Mouse (Mus musculus) left cerebral cortex, postnatal 10 days (tissue): ENCODE results near the gene Vapa. TPM values are rescaled to one million over a fixed set of nuclear protein-coding genes. Genes with fewer than 3 reads are reported as not detected.
"Not testable (repeated sequence)": the region's sequence is repeated elsewhere in the genome, so short reads cannot be mapped to it uniquely, and the experiment has no call there.

Experiments used
- DNase-seq, 2 experiments: peaks; one replicate each; pipeline ENCODE4 v3.0.0; 2021 to 2022; ENCODE audit warnings: low spot score in 2 of 2, mixed read lengths in 1 of 2; ENCODE audit errors: extremely low spot score in 1 of 2
- intact Hi-C: fragments of 180-260 bp; cut with DNase I; formaldehyde crosslinking; loops from one replicate; pipeline ENCODE4 v1.15.1; 2025
- total RNA-seq, 2 experiments: library from RNA; stranded (reverse); gene quantifications; 2 replicates each; pipeline ENCODE4 v1.2.3; 2021

Vapa gene
- total RNA-seq, 2 experiments from 2014 or later, result 187 to 197 TPM

- intact Hi-C loops, DNase-seq: not testable (repeated sequence)
Observed at GRCm38 (mm10) chr17:65628823-65629532, 15.6 kb upstream of the Vapa start.

- intact Hi-C loops, result no loop called here
- no peak for DNase-seq
Observed at GRCm38 (mm10) chr17:65626301-65626700, 12.9 kb upstream of the Vapa start.

- DNase-seq, result no peak
- intact Hi-C loops, result no loop called here
Observed at GRCm38 (mm10) chr17:65625563-65625962, 12.2 kb upstream of the Vapa start.

- intact Hi-C loops, result no loop called here
- no peak for DNase-seq
Observed at GRCm38 (mm10) chr17:65623130-65623529, 9.8 kb upstream of the Vapa start.

- DNase-seq, result no peak
- intact Hi-C loops, result no loop called here
Observed at GRCm38 (mm10) chr17:65618431-65618830, 5.1 kb upstream of the Vapa start.

- DNase-seq, result no peak
- intact Hi-C loops, result no loop called here
Observed at GRCm38 (mm10) chr17:65615678-65616077, 2.3 kb upstream of the Vapa start.

GRCm38 (mm10) chr17:65614431-65614830 is 1.1 kb upstream of the Vapa start:
- intact Hi-C loops, result loop anchor here (5.0 kb wide), 1 partner anchor 168 kb away; the partner anchor contains the start of gene Ppp4r1
- DNase-seq, result peak in 1 of 2 experiments; percentile 16

- intact Hi-C loops, result loop anchor here (5.0 kb wide), 1 partner anchor 169 kb away; the partner anchor contains the start of gene Ppp4r1
- DNase-seq, result no peak
Observed at GRCm38 (mm10) chr17:65613142-65613462, 253 bp downstream of the Vapa start.

GRCm38 (mm10) chr17:65612391-65613141 is 789 bp downstream of the Vapa start:
- intact Hi-C loops, result loop anchor here (5.0 kb wide), 1 partner anchor 170 kb away; the partner anchor contains the start of gene Ppp4r1
- peak; percentile 20 to 71 for DNase-seq

GRCm38 (mm10) chr17:65611721-65612120 is 1.6 kb downstream of the Vapa start:
- no peak for DNase-seq
- intact Hi-C loops, result loop anchor here (5.0 kb wide), 1 partner anchor 171 kb away; the partner anchor contains the start of gene Ppp4r1

GRCm38 (mm10) chr17:65608743-65609142 is 4.6 kb downstream of the Vapa start:
- no peak for DNase-seq
- intact Hi-C loops, result no loop called here

GRCm38 (mm10) chr17:65608312-65608687 is 5.1 kb downstream of the Vapa start:
- DNase-seq, result no peak
- intact Hi-C loops, result no loop called here

- intact Hi-C loops, result no loop called here
- no peak for DNase-seq
Observed at GRCm38 (mm10) chr17:65607574-65608311, 5.6 kb downstream of the Vapa start.

GRCm38 (mm10) chr17:65606014-65606413 is 7.3 kb downstream of the Vapa start:
- no peak for DNase-seq
- intact Hi-C loops, result no loop called here

GRCm38 (mm10) chr17:65604892-65605291 is 8.5 kb downstream of the Vapa start:
- DNase-seq, result no peak
- intact Hi-C loops, result no loop called here

- intact Hi-C loops, result no loop called here
Observed at GRCm38 (mm10) chr17:65604315-65604714, 9.0 kb downstream of the Vapa start.

GRCm38 (mm10) chr17:65597857-65598486 is 15.4 kb downstream of the Vapa start:
- intact Hi-C loops, result no loop called here
- no peak for DNase-seq

More at GRCm38 (mm10) chr17:65604315-65604714, 9.0 kb downstream of the Vapa start:
- DNase-seq, result no peak

GRCm38 (mm10) chr17:65594687-65595086 is 18.7 kb downstream of the Vapa start:
- intact Hi-C loops, result no loop called here
- no peak for DNase-seq

GRCm38 (mm10) chr17:65586892-65587291 is 26.5 kb downstream of the Vapa start:
- intact Hi-C loops, result no loop called here
- DNase-seq, result no peak
